Mouse (Mus musculus): ENCODE measurements around the gene Cacng7. TPM values are rescaled to one million over a fixed set of nuclear protein-coding genes. Genes with fewer than 3 reads are reported as not detected.

Gene Cacng7
- total RNA-seq, 1 experiment = 14.4 TPM

- TF ChIP-seq MAFK (IDR thresholded peaks at IDR 0.05; ENCODE audit: insufficient read depth, low read depth, low read length) (no peak), HCFC1 (IDR thresholded peaks at IDR 0.05; ENCODE audit: borderline replicate concordance, insufficient read depth, low read length) (no peak), ZC3H11A (IDR thresholded peaks at IDR 0.05; ENCODE audit: borderline replicate concordance, low read depth, low read length) (no peak), ZNF384 (IDR thresholded peaks at IDR 0.05; ENCODE audit: low read depth, low read length) (no peak), CHD2 (IDR thresholded peaks at IDR 0.05; ENCODE audit: low read depth, low read length) (no peak)
- Histone ChIP-seq H3K9ac (ENCODE audit: insufficient read depth, low read depth, low read length, poor library complexity, severe bottlenecking) (no peak overlapping the region), H3K4me1 (ENCODE audit: control insufficient read depth in 2 of 2, insufficient read depth in 2 of 2, low read length in 2 of 2, poor library complexity in 1 of 2) (peaks cover 2 to 12% of the 10 kb centered on the region in 2 experiments; a peak in 2 of 4 replicates), H3K4me3 (ENCODE audit: insufficient read depth in 1 of 2, low read depth in 1 of 2, low read length in 2 of 2, poor library complexity in 1 of 2, severe bottlenecking in 1 of 2) (no peak overlapping the region), H3K27ac (ENCODE audit: insufficient read depth, low read depth, low read length, poor library complexity, severe bottlenecking) (no peak overlapping the region), H3K36me3 (ENCODE audit: control insufficient read depth, insufficient read depth, low read length, poor library complexity, severe bottlenecking) (no peaks in the 10 kb centered on the region), H3K9me3 (ENCODE audit: control insufficient read depth, insufficient read depth, low read depth, low read length) (no peaks in the 10 kb centered on the region)
- in situ Hi-C loops (cut with MboI; ENCODE audit: low sequenced_read_pairs in 2 of 2, unreplicated experiment in 2 of 2) = no loop called here
- no peak for DNase-seq (ENCODE audit: low read depth, low spot score)
These were observed 45.6 kb upstream of the Cacng7 start for GRCm38 (mm10) chr7:3287186-3287585.

- no peak for DNase-seq (ENCODE audit: low read depth, low spot score)
- in situ Hi-C loops (cut with MboI; ENCODE audit: low sequenced_read_pairs in 2 of 2, unreplicated experiment in 2 of 2) = no loop called here
- H3K9ac ChIP-seq (ENCODE audit: insufficient read depth, low read depth, low read length, poor library complexity, severe bottlenecking) = peak within 1 kb of the TSS; percentile 50
- H3K9me3 ChIP-seq (ENCODE audit: control insufficient read depth, insufficient read depth, low read depth, low read length) = no peaks in the 10 kb centered on the region
- TF ChIP-seq HCFC1 (IDR thresholded peaks at IDR 0.05; ENCODE audit: borderline replicate concordance, insufficient read depth, low read length) = no peak
- peak; percentile 85 for TF ChIP-seq ZNF384 (IDR thresholded peaks at IDR 0.05; ENCODE audit: low read depth, low read length)
- TF ChIP-seq ZC3H11A (IDR thresholded peaks at IDR 0.05; ENCODE audit: borderline replicate concordance, low read depth, low read length) = no peak
- TF ChIP-seq MAFK (IDR thresholded peaks at IDR 0.05; ENCODE audit: insufficient read depth, low read depth, low read length) = no peak
- TF ChIP-seq CHD2 (IDR thresholded peaks at IDR 0.05; ENCODE audit: low read depth, low read length) = no peak
- H3K4me1 ChIP-seq (ENCODE audit: control insufficient read depth in 2 of 2, insufficient read depth in 2 of 2, low read length in 2 of 2, poor library complexity in 1 of 2) = peaks cover 2 to 10% of the 10 kb centered on the region in 2 experiments; a peak in 2 of 4 replicates
- peak within 1 kb of the TSS; percentile 52 to 61 for H3K4me3 ChIP-seq (ENCODE audit: insufficient read depth in 1 of 2, low read depth in 1 of 2, low read length in 2 of 2, poor library complexity in 1 of 2, severe bottlenecking in 1 of 2)
- no peaks in the 10 kb centered on the region; the same call in 1 of the 2 replicates for H3K36me3 ChIP-seq (ENCODE audit: control insufficient read depth, insufficient read depth, low read length, poor library complexity, severe bottlenecking)
- H3K27ac ChIP-seq (ENCODE audit: insufficient read depth, low read depth, low read length, poor library complexity, severe bottlenecking) = peak within 1 kb of the TSS; percentile 81
These were observed 43.5 kb upstream of the Cacng7 start, which contains the start of the genes Myadm and Prkcg for GRCm38 (mm10) chr7:3288976-3289970. Myadm (plus strand) TSS chr7:3289080. Prkcg (plus strand) TSS chr7:3289179.

GRCm38 (mm10) chr7:3290257-3291033 is 42.3 kb upstream of the Cacng7 start:
- H3K4me3 ChIP-seq (ENCODE audit: insufficient read depth in 1 of 2, low read depth in 1 of 2, low read length in 2 of 2, poor library complexity in 1 of 2, severe bottlenecking in 1 of 2) = peak overlapping the region; percentile 61 to 68
- in situ Hi-C loops (cut with MboI; ENCODE audit: low sequenced_read_pairs in 2 of 2, unreplicated experiment in 2 of 2) = no loop called here
- peak overlapping the region; percentile 81 for H3K27ac ChIP-seq (ENCODE audit: insufficient read depth, low read depth, low read length, poor library complexity, severe bottlenecking)
- H3K36me3 ChIP-seq (ENCODE audit: control insufficient read depth, insufficient read depth, low read length, poor library complexity, severe bottlenecking) = no peaks in the 10 kb centered on the region; the same call in 1 of the 2 replicates
- H3K4me1 ChIP-seq (ENCODE audit: control insufficient read depth in 2 of 2, insufficient read depth in 2 of 2, low read length in 2 of 2, poor library complexity in 1 of 2) = peaks cover 2 to 5% of the 10 kb centered on the region in 2 experiments; a peak in 2 of 4 replicates
- no peaks in the 10 kb centered on the region for H3K9me3 ChIP-seq (ENCODE audit: control insufficient read depth, insufficient read depth, low read depth, low read length)
- peak; percentile 97 for DNase-seq (ENCODE audit: low read depth, low spot score)
- TF ChIP-seq ZC3H11A (IDR thresholded peaks at IDR 0.05; ENCODE audit: borderline replicate concordance, low read depth, low read length) (no peak), HCFC1 (IDR thresholded peaks at IDR 0.05; ENCODE audit: borderline replicate concordance, insufficient read depth, low read length) (no peak), CHD2 (IDR thresholded peaks at IDR 0.05; ENCODE audit: low read depth, low read length) (no peak), ZNF384 (IDR thresholded peaks at IDR 0.05; ENCODE audit: low read depth, low read length) (no peak), MAFK (IDR thresholded peaks at IDR 0.05; ENCODE audit: insufficient read depth, low read depth, low read length) (no peak)
- H3K9ac ChIP-seq (ENCODE audit: insufficient read depth, low read depth, low read length, poor library complexity, severe bottlenecking) = peak overlapping the region; percentile 75

- no peak for DNase-seq (ENCODE audit: low read depth, low spot score)
- no peaks in the 10 kb centered on the region for H3K9me3 ChIP-seq (ENCODE audit: control insufficient read depth, insufficient read depth, low read depth, low read length)
- TF ChIP-seq ZNF384 (IDR thresholded peaks at IDR 0.05; ENCODE audit: low read depth, low read length) (no peak), CHD2 (IDR thresholded peaks at IDR 0.05; ENCODE audit: low read depth, low read length) (no peak)
- peak overlapping the region; percentile 55; the same call in 1 of the 2 replicates for H3K27ac ChIP-seq (ENCODE audit: insufficient read depth, low read depth, low read length, poor library complexity, severe bottlenecking)
- peaks cover 4% of the 10 kb centered on the region; the same call in 1 of the 2 replicates for H3K36me3 ChIP-seq (ENCODE audit: control insufficient read depth, insufficient read depth, low read length, poor library complexity, severe bottlenecking)
- peak overlapping the region; percentile 75 for H3K9ac ChIP-seq (ENCODE audit: insufficient read depth, low read depth, low read length, poor library complexity, severe bottlenecking)
- peaks cover 2 to 9% of the 10 kb centered on the region in 2 experiments; a peak in 2 of 4 replicates for H3K4me1 ChIP-seq (ENCODE audit: control insufficient read depth in 2 of 2, insufficient read depth in 2 of 2, low read length in 2 of 2, poor library complexity in 1 of 2)
- H3K4me3 ChIP-seq (ENCODE audit: insufficient read depth in 1 of 2, low read depth in 1 of 2, low read length in 2 of 2, poor library complexity in 1 of 2, severe bottlenecking in 1 of 2) = peak overlapping the region; percentile 59 to 68
- in situ Hi-C loops (cut with MboI; ENCODE audit: low sequenced_read_pairs in 2 of 2, unreplicated experiment in 2 of 2) = no loop called here
These were observed 41.6 kb upstream of the Cacng7 start for GRCm38 (mm10) chr7:3291197-3291596.
